Mouse (Mus musculus) heart, adult 2 months (tissue): Measurements from ENCODE around the gene Ccdc146.

ENCODE experiments used
- CTCF ChIP-seq: fragments of 200-600 bp; IDR thresholded peaks from 2 replicates; pipeline ENCODE4 v1.8.1; 2022; ENCODE audit warnings: antibody characterized with exemption, mild to moderate bottlenecking, moderate library complexity
- EP300 ChIP-seq: fragments of 200-500 bp; IDR thresholded peaks from 2 replicates; pipeline ENCODE4 v1.6.1; 2011; ENCODE audit warnings: low read depth, low read length, control low read depth; ENCODE audit not compliant: insufficient read depth
- POLR2A ChIP-seq: fragments of 200-500 bp; IDR thresholded peaks from 2 replicates; pipeline ENCODE4 v1.6.1; 2011; ENCODE audit warnings: mild to moderate bottlenecking, low read depth, low read length, control low read depth; ENCODE audit not compliant: insufficient read depth

DNA sequence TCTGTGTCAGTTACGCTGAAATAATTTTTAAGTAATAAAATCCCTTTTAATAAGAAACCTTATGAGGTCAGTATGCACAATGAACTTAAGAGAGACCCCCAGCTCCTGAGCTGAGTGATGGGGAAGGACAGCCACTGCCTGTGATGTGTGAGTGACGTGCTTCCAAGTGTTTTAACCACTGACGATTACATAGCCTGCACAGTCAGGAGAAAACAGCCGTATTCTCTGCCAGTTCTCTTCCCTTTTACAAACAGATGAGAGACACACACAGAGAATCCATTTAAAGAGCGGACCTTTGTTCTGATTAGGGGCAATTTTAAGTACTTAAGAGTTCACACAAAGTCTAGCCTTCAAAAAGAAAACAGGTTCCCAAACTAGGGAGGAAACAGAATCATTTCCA lies 52.6 kb downstream of the Ccdc146 start:
- TF ChIP-seq CTCF = no peak
- no peak for TF ChIP-seq EP300
- no peak for TF ChIP-seq POLR2A
